Mouse (Mus musculus) heart, adult 2 months (tissue): Measurements from ENCODE around the gene Nudt11. TPM values are rescaled to one million over a fixed set of nuclear protein-coding genes. Genes with fewer than 3 reads are reported as not detected.
A peak's percentile ranks its signal among the peaks of the same experiment; 100 is the strongest.

ENCODE experiments used
- DNase-seq, 2 experiments: peaks; one replicate each; pipeline ENCODE4 v3.0.0; 2021
- H3K27ac ChIP-seq: fragments of 200-600 bp; 2 replicates; pipeline ENCODE4 v1.8.1; 2022
- H3K27me3 ChIP-seq: fragments of 200-500 bp; 2 replicates; pipeline ENCODE4 v1.6.1; 2012; ENCODE audit warnings: mild to moderate bottlenecking, low read length, inconsistent platforms, mixed read lengths; ENCODE audit not compliant: control insufficient read depth, insufficient read depth
- H3K36me3 ChIP-seq: fragments of 200-500 bp; 2 replicates; pipeline ENCODE4 v1.6.1; 2012; ENCODE audit warnings: low read length, inconsistent platforms; ENCODE audit not compliant: control insufficient read depth, insufficient read depth
- H3K4me1 ChIP-seq: fragments of 200-500 bp; 2 replicates; pipeline ENCODE4 v1.6.1; 2011; ENCODE audit warnings: low read length; ENCODE audit not compliant: control insufficient read depth, insufficient read depth
- H3K4me3 ChIP-seq: fragments of 200-600 bp; 2 replicates; pipeline ENCODE4 v1.8.1; 2022
- H3K79me2 ChIP-seq: fragments of 200-500 bp; replicated peaks from 2 replicates; pipeline ENCODE4 v1.6.1; 2012; ENCODE audit warnings: mild to moderate bottlenecking, inconsistent platforms, low read length, moderate library complexity, mixed read lengths; ENCODE audit not compliant: control insufficient read depth, insufficient read depth
- H3K9ac ChIP-seq: fragments of 200-500 bp; 2 replicates; pipeline ENCODE4 v1.6.1; 2012; ENCODE audit warnings: low read depth, mild to moderate bottlenecking, control low read depth, inconsistent platforms, low read length, mixed read lengths
- CTCF ChIP-seq: fragments of 200-600 bp; IDR thresholded peaks from 2 replicates; pipeline ENCODE4 v1.8.1; 2022; ENCODE audit warnings: antibody characterized with exemption, mild to moderate bottlenecking, moderate library complexity
- EP300 ChIP-seq: fragments of 200-500 bp; IDR thresholded peaks from 2 replicates; pipeline ENCODE4 v1.6.1; 2011; ENCODE audit warnings: low read depth, low read length, control low read depth; ENCODE audit not compliant: insufficient read depth
- POLR2A ChIP-seq: fragments of 200-500 bp; IDR thresholded peaks from 2 replicates; pipeline ENCODE4 v1.6.1; 2011; ENCODE audit warnings: mild to moderate bottlenecking, low read depth, low read length, control low read depth; ENCODE audit not compliant: insufficient read depth
- WGBS: fragments of 180-500 bp; shearing (Covaris S2); methylation state at CpG from one replicate; pipeline ENCODE4 v1.1.7; 2018; 5-methylcytosine and 5-hydroxymethylcytosine counted together
- intact Hi-C: fragments of 180-260 bp; cut with DNase I; formaldehyde crosslinking; loops from one replicate; pipeline ENCODE4 v1.15.1; 2025
- microRNA-seq, 2 experiments: library from miRNA; unstranded; fragments of <30 nt; microRNA quantifications; one replicate each; pipeline ENCODE4 v1.2.0; 2021
- polyA plus RNA-seq: library from polyadenylated mRNA; depleted of rRNA; stranded (reverse); fragments of >200 nt; gene quantifications from 2 replicates; pipeline ENCODE4 v1.2.3, GENCODE M21; 2012; rRNA removed
- total RNA-seq, 2 experiments: library from RNA; stranded (reverse); gene quantifications; 2 replicates each; pipeline ENCODE4 v1.2.3; 2021

The Nudt11 gene
- total and polyA plus RNA-seq, 3 experiments: 0.70 to 1.6 (median 0.93) TPM

- WGBS: 9% methylated on average over 26 of the region's 30 CpGs
- no peak for DNase-seq
- TF ChIP-seq CTCF: peak; percentile 17; the same call in 1 of the 2 replicates
- TF ChIP-seq POLR2A: no peak
- no peak for TF ChIP-seq EP300
- Histone ChIP-seq H3K27me3 (no peaks in the 10 kb centered on the region), H3K4me3 (no peak overlapping the region), H3K4me1 (no peaks in the 10 kb centered on the region), H3K79me2 (no peaks in the 10 kb centered on the region), H3K27ac (no peak overlapping the region), H3K9ac (no peak overlapping the region), H3K36me3 (no peaks in the 10 kb centered on the region)
- intact Hi-C loops: no loop called here
Measured at GRCm38 (mm10) chrX:6091996-6092757, 44.9 kb downstream of the Nudt11 start.

Small RNA genes lying within 50 kb of the gene (microRNA-seq; reads per million reads assigned to microRNA genes)
- gene Gm27360: 0 reads per million in 2 experiments

Other genes starting within 250 kb of the Nudt11 start
- gene AU022751, start 36.0 kb downstream of the Nudt11 start, total RNA-seq: not detected
- not detected in 2 replicates for gene AU022751, start 36.0 kb downstream of the Nudt11 start, polyA plus RNA-seq
- under 1 TPM; 0.39 to 0.52 TPM for gene Nudt10, start 125.6 kb downstream of the Nudt11 start, total RNA-seq
- gene Nudt10, start 125.6 kb downstream of the Nudt11 start, polyA plus RNA-seq: 0.23 and 0.73 TPM in 2 replicates